Mouse (Mus musculus) liver, adult 2 months (tissue): ENCODE measurements around the gene AW011738.

ENCODE experiments used
- CTCF ChIP-seq: fragments of 200-500 bp; IDR thresholded peaks from 2 replicates; pipeline ENCODE4 v1.5.1; 2011; ENCODE audit warnings: low read depth, low read length, control low read depth
- POLR2A ChIP-seq: fragments of 200-500 bp; IDR thresholded peaks from 2 replicates; pipeline ENCODE4 v1.6.1; 2011; ENCODE audit warnings: low read length, control low read depth; ENCODE audit not compliant: insufficient read depth; ENCODE audit errors: extremely low read depth

GRCm38 (mm10) chr4:156203413-156204131 lies 468 bp downstream of the AW011738 start:
- no peak for TF ChIP-seq POLR2A
- no peak for TF ChIP-seq CTCF
